Mouse (Mus musculus) megakaryocyte, embryonic 14.5 days (primary cell): ENCODE data around the gene Inpp5b.

Experiments
- FLI1 ChIP-seq: IDR thresholded peaks from 2 replicates; pipeline ENCODE4 v1.6.1; 2012; ENCODE audit warnings: low read length, inconsistent platforms, mixed read lengths
- GATA1 ChIP-seq: IDR thresholded peaks from 3 replicates; pipeline ENCODE4 v1.6.1; 2012; ENCODE audit warnings: mixed read lengths, low read length, inconsistent platforms, borderline replicate concordance

DNA sequence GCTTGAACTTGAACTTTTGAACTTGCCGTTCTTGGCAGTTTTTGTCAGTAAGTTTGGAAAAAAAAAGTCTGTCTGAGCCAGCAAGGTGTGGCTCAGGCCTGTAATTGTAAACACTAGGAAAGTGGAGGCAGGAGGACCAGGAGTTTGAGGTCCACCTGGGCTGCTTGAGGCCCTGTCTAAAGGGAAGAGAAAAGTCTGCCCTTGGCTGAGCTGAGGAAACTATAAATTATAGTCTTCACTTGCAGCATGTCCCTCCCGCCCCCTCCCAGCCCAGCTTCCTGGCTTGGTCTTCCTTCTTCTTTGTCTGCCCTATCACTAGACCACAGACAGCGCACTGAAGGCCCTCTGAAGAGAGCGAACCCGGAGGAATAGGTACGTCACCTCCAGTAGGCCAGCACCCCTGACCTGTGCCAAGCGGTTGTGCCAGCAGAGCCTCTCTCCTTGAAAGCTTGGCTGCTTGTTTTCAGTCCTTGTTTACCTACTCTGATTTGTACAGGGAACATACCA, 17.7 kb downstream of the Inpp5b start:
- TF ChIP-seq GATA1 (no peak), FLI1 (no peak)
